Mouse (Mus musculus) spleen, adult 12 weeks (tissue): ENCODE measurements around the gene Ccdc141.

Source experiments
- DNase-seq: peaks from one replicate; pipeline ENCODE4 v3.0.0; 2022; ENCODE audit warnings: low spot score

Gene Ccdc141

DNA sequence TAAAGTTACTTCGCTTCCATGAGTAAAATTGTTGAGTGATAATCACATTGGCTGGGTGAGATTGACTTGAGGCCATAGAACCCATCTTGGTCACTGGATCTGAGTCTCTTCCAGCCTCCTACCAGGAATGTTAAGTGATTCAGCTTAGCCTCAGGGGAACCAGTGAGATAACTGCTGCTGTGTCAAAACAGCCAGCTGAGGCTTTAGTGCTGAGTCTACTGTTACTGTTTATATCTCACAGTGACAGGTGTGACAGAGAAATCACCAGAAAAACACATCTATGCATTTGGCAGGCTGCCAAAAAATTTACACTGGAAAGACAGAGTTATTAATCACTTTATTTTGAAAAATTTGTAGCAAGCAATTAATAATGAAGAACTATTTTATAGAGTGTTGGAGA lies 43.5 kb downstream of the Ccdc141 start:
- DNase-seq = no peak

DNA sequence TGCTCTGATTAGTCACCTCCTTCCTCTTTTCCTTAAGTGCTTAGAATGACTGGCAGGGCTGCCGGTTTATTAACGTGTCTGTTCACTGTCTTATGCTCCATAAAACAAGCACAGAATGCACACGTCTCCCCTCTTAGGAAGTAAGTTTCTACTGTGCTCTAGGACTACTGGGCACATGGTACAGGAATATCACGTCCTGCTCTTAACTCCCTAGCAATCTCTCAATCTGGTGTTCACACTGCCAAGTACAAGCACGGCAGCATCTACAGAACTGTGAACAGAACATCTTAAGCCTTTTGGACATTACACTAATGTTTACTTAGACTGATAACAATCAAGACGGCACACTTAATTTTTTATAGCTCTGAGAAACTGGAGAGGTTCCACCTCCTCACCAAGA lies 52.3 kb downstream of the Ccdc141 start:
- no peak for DNase-seq

GRCm38 (mm10) chr2:77114335-77114734 lies 56.1 kb downstream of the Ccdc141 start:
- DNase-seq = no peak

DNA sequence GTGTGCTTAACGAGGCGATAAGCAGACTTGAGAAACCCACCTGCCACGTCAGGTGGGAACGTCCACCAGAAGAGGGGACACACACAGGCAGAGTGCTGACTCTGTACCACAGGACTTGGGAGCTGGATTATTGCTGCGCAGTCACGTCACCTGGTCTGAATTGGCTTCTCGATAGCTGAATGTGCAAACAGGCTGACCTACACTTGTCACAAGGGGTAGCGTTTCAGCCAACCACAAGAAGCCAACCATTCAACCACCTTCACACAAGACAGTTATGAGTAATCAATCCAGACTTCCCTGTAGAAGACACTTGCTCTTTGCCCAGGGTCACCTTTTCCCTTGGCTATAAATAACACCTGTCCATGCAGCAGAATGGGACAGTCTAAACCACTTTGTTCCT lies 56.6 kb downstream of the Ccdc141 start:
- DNase-seq = no peak

DNA sequence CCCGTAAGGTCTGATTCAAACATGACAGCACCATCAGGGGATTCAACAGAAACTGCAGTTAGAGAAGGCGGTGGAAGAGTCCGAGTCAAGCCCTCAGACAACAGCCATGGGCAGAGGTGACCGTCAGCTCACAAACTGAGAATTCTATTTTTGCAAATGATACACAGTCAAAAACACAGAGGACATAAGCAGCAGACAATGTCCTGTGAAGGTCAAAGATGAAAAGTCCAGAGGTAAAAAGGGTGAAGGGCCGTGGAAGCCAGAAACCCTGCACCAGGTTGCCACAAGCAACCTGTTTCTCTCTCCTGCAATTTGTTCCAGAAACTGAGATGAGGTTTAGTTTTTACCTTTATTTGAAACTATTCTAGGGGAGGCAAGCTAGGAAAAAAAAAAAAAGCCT lies 57.4 kb downstream of the Ccdc141 start:
- DNase-seq = no peak

GRCm38 (mm10) chr2:77111095-77111494 lies 59.3 kb downstream of the Ccdc141 start:
- no peak for DNase-seq

- no peak for DNase-seq
These were observed 60.1 kb downstream of the Ccdc141 start for GRCm38 (mm10) chr2:77110365-77110764.

DNA sequence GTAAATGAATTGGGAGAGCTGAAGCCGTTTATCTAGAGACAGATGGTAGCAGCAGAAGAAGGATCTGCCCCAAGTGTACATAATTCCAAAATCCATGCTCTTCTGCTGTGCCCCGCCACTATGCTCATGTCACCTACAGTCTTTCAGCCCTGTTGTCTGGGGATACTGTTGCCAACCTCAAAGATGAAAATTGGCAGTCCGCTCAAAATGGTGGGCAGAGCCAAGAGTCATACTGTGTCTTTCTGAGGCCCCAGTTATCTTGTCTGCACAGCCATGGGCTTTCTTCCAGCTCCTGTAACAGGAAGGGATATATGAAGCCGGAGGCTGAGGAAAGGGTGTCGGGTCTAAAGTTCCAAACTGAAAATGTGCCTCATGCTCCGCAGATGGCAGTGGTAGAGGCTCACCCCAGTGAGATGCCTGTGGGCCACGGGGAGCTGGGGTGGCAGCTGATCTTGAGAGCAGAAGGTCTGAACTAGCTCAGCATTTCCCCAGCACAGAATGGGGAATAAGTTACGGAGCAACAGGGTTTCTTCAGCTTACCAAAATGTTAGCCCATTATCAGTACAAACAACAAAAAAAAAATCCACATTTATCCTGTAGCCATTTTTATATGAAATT lies 60.8 kb downstream of the Ccdc141 start:
- peak; percentile 7 for DNase-seq

DNA sequence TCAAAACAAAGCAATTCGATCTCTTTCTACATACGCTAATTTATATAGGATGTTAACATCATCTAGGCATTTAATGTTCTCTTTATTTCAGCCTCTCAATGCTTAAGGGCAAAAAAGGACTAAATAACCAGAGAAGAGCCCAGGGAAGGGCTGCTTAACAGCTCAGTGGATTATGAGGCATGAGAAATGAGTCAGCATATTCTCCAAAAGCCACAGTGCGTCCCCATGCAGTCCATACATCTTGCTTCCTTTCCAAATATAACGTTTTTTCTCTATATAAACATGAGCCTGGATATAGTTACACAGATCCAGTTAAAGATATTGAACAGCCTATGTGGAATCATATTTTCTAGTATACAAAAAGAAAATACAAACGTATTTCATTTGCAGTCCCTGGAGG lies 61.9 kb downstream of the Ccdc141 start:
- no peak for DNase-seq

DNA sequence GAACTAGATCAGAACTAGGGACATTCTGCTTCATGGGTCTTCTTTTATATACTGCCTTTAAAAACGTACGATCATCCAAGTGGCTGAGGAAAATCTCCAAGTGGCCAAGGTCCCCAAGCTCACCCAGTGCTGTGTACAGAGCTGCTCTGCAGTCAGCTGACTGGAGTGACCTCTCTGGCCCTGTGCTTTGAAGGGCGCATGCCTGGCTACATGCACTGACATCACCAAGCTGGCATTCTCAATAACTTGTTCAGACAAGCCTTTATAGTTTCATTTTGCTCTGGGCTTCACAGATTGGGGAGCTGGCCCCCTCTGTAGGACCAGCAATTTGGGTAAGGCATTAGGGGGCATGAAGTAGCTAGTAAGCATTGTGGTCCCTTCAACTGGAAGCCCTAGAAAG lies 64.3 kb downstream of the Ccdc141 start:
- DNase-seq = no peak

- no peak for DNase-seq
These were observed 65.3 kb downstream of the Ccdc141 start for GRCm38 (mm10) chr2:77105006-77105715.

DNA sequence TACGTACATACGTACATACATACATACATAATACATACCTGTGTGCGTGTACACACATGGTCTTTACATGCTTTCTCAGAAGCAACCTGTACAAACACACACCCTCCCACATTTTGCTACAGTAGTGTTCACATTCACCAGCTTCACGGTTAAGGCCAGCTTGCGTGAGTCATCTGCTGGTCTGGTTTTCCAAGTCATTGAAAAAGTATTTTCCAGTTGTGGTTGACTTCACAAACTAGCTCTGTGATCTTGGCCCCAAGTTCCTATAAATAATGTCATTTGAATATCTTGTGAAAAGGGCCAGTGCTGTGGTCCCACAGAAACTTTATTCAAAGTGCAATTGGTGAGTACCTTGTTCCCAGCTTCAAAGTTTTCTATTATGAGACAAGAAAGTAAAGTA lies 67.9 kb downstream of the Ccdc141 start:
- DNase-seq = no peak

DNA sequence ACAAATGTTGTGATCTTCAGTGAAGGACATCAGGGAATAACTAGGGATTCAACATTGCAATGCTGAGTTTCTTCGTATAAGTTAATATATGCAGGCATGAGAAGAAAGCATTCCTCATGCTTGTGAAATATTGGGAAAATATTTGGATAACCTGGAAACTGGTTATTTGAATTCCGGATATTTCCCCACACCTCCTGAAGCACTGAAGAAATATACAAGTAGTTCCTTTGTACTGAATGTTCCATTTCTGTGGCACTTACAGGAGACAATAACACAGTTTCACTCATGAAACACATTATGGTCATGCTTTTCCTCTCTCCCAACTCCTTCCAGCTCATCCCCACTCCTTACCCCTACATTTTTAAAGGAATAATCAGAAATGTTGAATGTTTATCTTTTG lies 70.6 kb downstream of the Ccdc141 start:
- DNase-seq = no peak

GRCm38 (mm10) chr2:77098769-77099168 lies 71.7 kb downstream of the Ccdc141 start:
- no peak for DNase-seq

- DNase-seq = no peak
These were observed 78.7 kb downstream of the Ccdc141 start for GRCm38 (mm10) chr2:77091749-77092148.

DNA sequence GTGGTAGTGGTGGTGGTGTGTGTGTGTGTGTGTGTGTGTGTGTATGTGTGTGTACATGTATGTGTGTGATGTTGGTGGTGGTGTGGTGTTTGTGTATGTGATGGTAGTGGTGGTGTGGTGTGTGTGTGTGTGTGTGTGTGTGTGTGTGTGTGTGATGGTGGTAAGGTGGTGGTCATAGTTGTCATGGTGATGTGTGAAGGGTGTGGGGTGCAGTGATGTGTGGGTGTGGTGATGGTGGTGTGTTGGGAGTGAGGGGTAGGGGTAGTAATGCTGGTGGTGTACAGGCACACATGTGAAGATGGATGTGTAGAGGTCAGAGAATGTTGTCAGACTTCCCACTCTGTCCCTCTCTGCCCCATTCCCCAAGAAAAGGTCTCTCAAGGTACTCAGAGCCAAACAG lies 85.1 kb downstream of the Ccdc141 start:
- no peak for DNase-seq

DNA sequence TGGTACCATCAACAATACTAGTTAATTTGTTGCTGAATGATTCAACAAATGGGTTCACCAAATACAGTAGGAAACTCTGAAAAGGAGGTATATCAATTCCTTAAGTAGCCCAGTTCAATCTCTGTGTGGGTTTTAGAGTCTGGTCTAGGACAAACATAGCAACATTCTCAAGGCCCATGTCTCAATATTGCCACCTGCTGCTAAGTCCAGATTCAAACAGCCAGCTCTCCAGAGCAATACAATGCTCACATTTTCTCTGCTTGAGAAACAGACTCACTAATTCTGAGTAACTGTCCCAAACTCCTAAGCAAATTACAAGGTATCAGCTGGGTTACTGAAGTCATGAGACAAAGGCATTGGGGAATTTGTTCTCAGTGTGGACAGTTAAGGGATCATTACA lies 85.8 kb downstream of the Ccdc141 start:
- DNase-seq = no peak

- DNase-seq = no peak
These were observed 89.3 kb downstream of the Ccdc141 start for GRCm38 (mm10) chr2:77081156-77081555.

- DNase-seq = no peak
These were observed 89.8 kb downstream of the Ccdc141 start for GRCm38 (mm10) chr2:77080657-77081056.

- no peak for DNase-seq
These were observed 91.7 kb downstream of the Ccdc141 start for GRCm38 (mm10) chr2:77078746-77079145.

DNA sequence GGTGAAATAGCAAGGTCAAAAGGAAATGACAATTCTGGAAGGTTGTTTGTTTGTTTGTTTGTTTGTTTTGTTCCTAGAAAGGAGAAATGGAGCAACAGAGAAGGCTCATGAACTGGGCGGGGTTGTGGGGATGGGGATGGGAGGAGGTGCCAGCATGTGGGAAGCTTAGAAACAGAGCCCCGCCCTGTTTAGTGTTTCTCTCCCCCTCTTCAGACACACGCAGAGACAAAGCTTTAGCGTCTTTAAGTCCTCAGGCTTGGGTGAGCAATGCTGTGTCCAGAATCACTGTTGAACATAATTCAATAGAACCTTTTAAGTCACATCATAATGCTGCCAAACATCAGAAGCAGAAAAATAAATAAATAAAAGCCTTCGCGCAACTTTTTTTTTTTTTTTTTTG lies 96.1 kb downstream of the Ccdc141 start:
- no peak for DNase-seq

GRCm38 (mm10) chr2:77073930-77074329 lies 96.5 kb downstream of the Ccdc141 start:
- no peak for DNase-seq

GRCm38 (mm10) chr2:77065294-77065693 lies 105.1 kb downstream of the Ccdc141 start:
- DNase-seq = no peak

- DNase-seq = no peak
These were observed 108.6 kb downstream of the Ccdc141 start for GRCm38 (mm10) chr2:77061871-77062270.
